Mouse (Mus musculus) embryonic facial prominence, embryonic 13.5 days (tissue): ENCODE results near the gene Snap23. TPM values are rescaled to one million over a fixed set of nuclear protein-coding genes. Genes with fewer than 3 reads are reported as not detected.
A peak's percentile ranks its signal among the peaks of the same experiment; 100 is the strongest.

ENCODE experiments used
- ATAC-seq: fragments of 200-750 bp; cut with Nextera tagmentation; 2 replicates; pipeline ENCODE4 v1.8.0; 2017; ENCODE audit warnings: low read depth; ENCODE audit not compliant: insufficient number of reproducible peaks, insufficient read depth, low FRiP score, low TSS enrichment
- H3K27ac ChIP-seq: fragments of 300-500 bp; sonication (generic); 2 replicates; pipeline ENCODE4 v1.5.1; 2015; ENCODE audit warnings: moderate library complexity, mild to moderate bottlenecking, inconsistent platforms
- H3K27me3 ChIP-seq: fragments of 300-500 bp; sonication (generic); 2 replicates; pipeline ENCODE4 v1.6.1; 2015; ENCODE audit warnings: mild to moderate bottlenecking, inconsistent platforms
- H3K36me3 ChIP-seq: fragments of 300-500 bp; sonication (generic); 2 replicates; pipeline ENCODE4 v1.6.1; 2015; ENCODE audit warnings: mild to moderate bottlenecking, inconsistent platforms
- H3K4me1 ChIP-seq: fragments of 300-500 bp; sonication (generic); 2 replicates; pipeline ENCODE4 v1.6.1; 2015; ENCODE audit warnings: inconsistent platforms
- H3K4me2 ChIP-seq: fragments of 300-500 bp; sonication (generic); 2 replicates; pipeline ENCODE4 v1.6.1; 2015; ENCODE audit warnings: moderate library complexity, mild to moderate bottlenecking, inconsistent platforms
- H3K4me3 ChIP-seq: fragments of 300-500 bp; sonication (generic); 2 replicates; pipeline ENCODE4 v1.5.1; 2015; ENCODE audit warnings: mild to moderate bottlenecking, inconsistent platforms
- H3K9ac ChIP-seq: fragments of 300-500 bp; sonication (generic); 2 replicates; pipeline ENCODE4 v1.6.1; 2015; ENCODE audit warnings: mild to moderate bottlenecking, inconsistent platforms
- H3K9me3 ChIP-seq: fragments of 300-500 bp; sonication (generic); 2 replicates; pipeline ENCODE4 v1.6.1; 2016; ENCODE audit warnings: inconsistent platforms
- WGBS: fragments of 180-500 bp; shearing (Covaris S2); methylation state at CpG from one replicate; pipeline ENCODE4 v1.1.7; 2015; ENCODE audit warnings: mixed read lengths; 5-methylcytosine and 5-hydroxymethylcytosine counted together
- polyA plus RNA-seq: library from polyadenylated mRNA; unstranded; fragments of >200 nt; fragmentation: Nextera tagmentation; extraction: Ambion mirVana; gene quantifications from 2 replicates; pipeline ENCODE4 v1.2.1, GENCODE M21; 2015

The Snap23 gene
- polyA plus RNA-seq, 1 experiment from 2014 or later: 51.7 TPM

- 76% methylated on average over 2 of the region's 2 CpGs for WGBS
- H3K9ac ChIP-seq: no peak overlapping the region
- no peaks in the 10 kb centered on the region for H3K9me3 ChIP-seq
- peaks cover 11% of the 10 kb centered on the region for H3K4me1 ChIP-seq
- ATAC-seq: no peak
- H3K27me3 ChIP-seq: no peaks in the 10 kb centered on the region
- peaks cover 12% of the 10 kb centered on the region for H3K36me3 ChIP-seq
- no peak overlapping the region for H3K27ac ChIP-seq
- H3K4me3 ChIP-seq: no peak overlapping the region
- H3K4me2 ChIP-seq: peak overlapping the region; percentile 75
Observed at GRCm38 (mm10) chr2:120630246-120630645, 62.8 kb downstream of the Snap23 start.

DNA sequence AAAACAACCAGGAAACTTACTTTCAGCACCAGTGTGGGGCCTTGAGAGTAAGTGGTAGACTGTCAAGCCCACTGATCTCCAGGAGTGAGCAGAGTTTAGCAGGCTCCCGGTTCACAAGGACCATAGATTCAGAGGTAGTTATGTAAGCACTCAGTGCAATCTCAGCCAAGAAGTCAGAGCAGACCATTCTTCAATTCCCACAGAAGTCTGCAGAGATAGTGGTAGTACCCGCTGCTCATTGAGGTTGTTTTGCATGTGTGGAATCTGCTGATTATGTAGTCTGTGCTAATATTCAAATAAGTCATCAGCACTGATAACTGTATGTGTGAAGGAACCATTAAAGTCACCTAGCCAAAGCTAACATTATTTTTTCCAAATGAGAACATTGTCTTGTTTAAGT is 63.2 kb downstream of the Snap23 start:
- H3K4me2 ChIP-seq: no peak overlapping the region

DNA sequence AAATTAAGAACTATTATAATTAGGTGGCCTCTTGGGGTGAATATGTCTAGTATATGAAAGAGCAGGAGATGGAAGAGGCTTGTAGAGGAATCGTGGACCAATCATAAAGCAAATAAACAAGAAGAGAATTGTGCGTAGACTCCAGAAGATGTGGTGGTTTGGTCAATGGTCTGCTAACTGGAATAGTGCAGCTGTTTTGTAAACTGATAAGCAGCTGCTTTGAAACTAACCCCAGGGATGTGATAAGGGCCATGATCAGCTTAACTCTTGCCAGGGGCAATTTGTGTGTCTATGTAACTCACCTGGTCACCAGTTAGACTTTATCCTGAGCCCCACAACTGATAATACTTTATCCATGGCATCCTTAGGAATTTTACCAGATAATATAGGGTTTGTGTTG is 64.0 kb downstream of the Snap23 start:
- H3K4me2 ChIP-seq: no peak overlapping the region
- H3K27ac ChIP-seq: no peak overlapping the region
- peaks cover 11% of the 10 kb centered on the region for H3K4me1 ChIP-seq
- H3K36me3 ChIP-seq: peaks cover 16% of the 10 kb centered on the region
- H3K4me3 ChIP-seq: no peak overlapping the region
- WGBS: 87% methylated on average over 2 of the region's 2 CpGs
- no peak overlapping the region for H3K9ac ChIP-seq
- H3K9me3 ChIP-seq: no peaks in the 10 kb centered on the region
- ATAC-seq: no peak
- H3K27me3 ChIP-seq: no peaks in the 10 kb centered on the region

More for the DNA sequence above, 63.2 kb downstream of the Snap23 start:
- H3K9me3 ChIP-seq: no peaks in the 10 kb centered on the region
- H3K27me3 ChIP-seq: no peaks in the 10 kb centered on the region
- ATAC-seq: no peak
- WGBS: 76% methylated on average over 2 of the region's 2 CpGs
- H3K4me3 ChIP-seq: no peak overlapping the region
- H3K9ac ChIP-seq: no peak overlapping the region
- peaks cover 16% of the 10 kb centered on the region for H3K36me3 ChIP-seq
- no peak overlapping the region for H3K27ac ChIP-seq
- peaks cover 11% of the 10 kb centered on the region for H3K4me1 ChIP-seq

GRCm38 (mm10) chr2:120631957-120632356 is 64.5 kb downstream of the Snap23 start:
- Histone ChIP-seq H3K27me3 (no peaks in the 10 kb centered on the region), H3K4me3 (no peak overlapping the region), H3K36me3 (peaks cover 16% of the 10 kb centered on the region), H3K27ac (no peak overlapping the region), H3K9ac (no peak overlapping the region), H3K9me3 (no peaks in the 10 kb centered on the region), H3K4me2 (no peak overlapping the region), H3K4me1 (peaks cover 11% of the 10 kb centered on the region)
- 84% methylated on average over 4 of the region's 4 CpGs for WGBS
- no peak for ATAC-seq

GRCm38 (mm10) chr2:120640835-120641234 is 73.4 kb downstream of the Snap23 start:
- Histone ChIP-seq H3K27ac (no peak overlapping the region), H3K27me3 (no peaks in the 10 kb centered on the region), H3K9me3 (no peaks in the 10 kb centered on the region), H3K4me3 (no peak overlapping the region), H3K36me3 (peaks cover 6% of the 10 kb centered on the region; the same call in 1 of the 2 replicates), H3K4me1 (no peaks in the 10 kb centered on the region), H3K4me2 (no peak overlapping the region), H3K9ac (no peak overlapping the region)
- ATAC-seq: no peak
- WGBS: 91% methylated on average over 8 of the region's 8 CpGs

DNA sequence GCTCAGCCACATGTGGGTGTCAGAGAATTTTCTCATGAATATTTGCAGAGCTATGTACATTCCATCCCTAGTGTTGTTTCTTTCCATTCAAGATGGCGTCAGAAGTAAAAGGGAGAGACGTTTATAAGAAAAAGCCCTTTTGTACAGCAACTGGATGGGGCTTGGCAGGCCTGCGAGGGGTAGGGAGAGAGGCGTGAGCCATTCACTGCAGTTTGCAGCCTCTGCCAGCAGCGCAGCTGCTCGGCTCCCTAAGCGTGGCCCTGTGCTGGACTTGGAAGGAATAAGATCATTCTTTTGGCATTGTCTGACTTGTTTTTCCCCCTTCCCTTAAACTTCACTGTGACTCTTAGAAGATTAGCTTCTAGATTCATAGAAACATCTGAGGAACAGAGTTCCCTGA is 76.4 kb downstream of the Snap23 start:
- no peak overlapping the region for H3K4me3 ChIP-seq
- no peaks in the 10 kb centered on the region for H3K27me3 ChIP-seq
- no peak overlapping the region for H3K4me2 ChIP-seq
- H3K4me1 ChIP-seq: peaks cover 5% of the 10 kb centered on the region; the same call in 1 of the 2 replicates
- no peaks in the 10 kb centered on the region for H3K9me3 ChIP-seq
- H3K36me3 ChIP-seq: peaks cover 6% of the 10 kb centered on the region; the same call in 1 of the 2 replicates
- ATAC-seq: no peak
- no peak overlapping the region for H3K27ac ChIP-seq
- H3K9ac ChIP-seq: no peak overlapping the region
- 76% methylated on average over 7 of the region's 7 CpGs for WGBS

DNA sequence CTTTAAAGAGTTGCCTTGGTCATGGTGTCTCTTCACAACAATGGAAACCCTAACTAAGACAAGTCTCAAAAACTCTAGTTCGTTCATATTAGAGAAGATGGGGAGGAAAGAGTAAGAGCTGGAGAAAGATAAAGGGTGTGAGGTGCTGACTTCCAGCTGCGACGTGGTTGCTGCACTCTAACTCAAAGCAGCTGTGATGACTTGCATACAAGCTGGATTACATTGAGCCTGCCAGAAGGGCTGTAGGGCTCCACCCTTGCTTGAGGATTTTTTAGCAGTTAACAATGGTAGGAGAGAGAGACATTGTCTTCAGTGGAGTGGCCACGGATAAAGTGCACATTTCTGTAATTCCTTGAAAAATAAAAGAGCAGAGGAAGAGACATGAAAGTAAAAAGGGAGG is 79.3 kb downstream of the Snap23 start:
- ATAC-seq: no peak
- Histone ChIP-seq H3K27ac (no peak overlapping the region), H3K4me1 (peaks cover 5% of the 10 kb centered on the region; the same call in 1 of the 2 replicates), H3K4me2 (no peak overlapping the region), H3K36me3 (no peaks in the 10 kb centered on the region), H3K27me3 (no peaks in the 10 kb centered on the region), H3K4me3 (no peak overlapping the region), H3K9me3 (no peaks in the 10 kb centered on the region), H3K9ac (no peak overlapping the region)
- 31% methylated on average over 4 of the region's 4 CpGs for WGBS

Other genes starting within 250 kb of the Snap23 start
- gene Vps39, start 214.5 kb upstream of the Snap23 start, polyA plus RNA-seq: 24.4 and 28.3 TPM in 2 replicates
- 8.0 and 8.6 TPM in 2 replicates for gene Ganc, start 163.8 kb upstream of the Snap23 start, polyA plus RNA-seq
- 11.9 and 16.4 TPM in 2 replicates for gene Tmem87a, start 163.6 kb upstream of the Snap23 start, polyA plus RNA-seq
- gene Capn3, start 111.7 kb upstream of the Snap23 start, polyA plus RNA-seq: 0.37 and 0.87 TPM in 2 replicates
- 49.1 and 49.7 TPM in 2 replicates for gene Zfp106, start 3.8 kb upstream of the Snap23 start, polyA plus RNA-seq
- 27.9 and 29.5 TPM in 2 replicates for gene Haus2, start 41.7 kb downstream of the Snap23 start, polyA plus RNA-seq
- 25.1 and 27.7 TPM in 2 replicates for gene Lrrc57, start 41.8 kb downstream of the Snap23 start, polyA plus RNA-seq
- 4.7 and 5.9 TPM in 2 replicates for gene Stard9, start 61.5 kb downstream of the Snap23 start, polyA plus RNA-seq